Mouse (Mus musculus): ENCODE results near the gene Znrf4. TPM values are rescaled to one million over a fixed set of nuclear protein-coding genes. Genes with fewer than 3 reads are reported as not detected.

Gene Znrf4
- not detected for total RNA-seq (2023)

GRCm38 (mm10) chr17:56512310-56512709 is at the start of gene Znrf4:
Znrf4 (minus strand) TSS chr17:56512431.

DNA sequence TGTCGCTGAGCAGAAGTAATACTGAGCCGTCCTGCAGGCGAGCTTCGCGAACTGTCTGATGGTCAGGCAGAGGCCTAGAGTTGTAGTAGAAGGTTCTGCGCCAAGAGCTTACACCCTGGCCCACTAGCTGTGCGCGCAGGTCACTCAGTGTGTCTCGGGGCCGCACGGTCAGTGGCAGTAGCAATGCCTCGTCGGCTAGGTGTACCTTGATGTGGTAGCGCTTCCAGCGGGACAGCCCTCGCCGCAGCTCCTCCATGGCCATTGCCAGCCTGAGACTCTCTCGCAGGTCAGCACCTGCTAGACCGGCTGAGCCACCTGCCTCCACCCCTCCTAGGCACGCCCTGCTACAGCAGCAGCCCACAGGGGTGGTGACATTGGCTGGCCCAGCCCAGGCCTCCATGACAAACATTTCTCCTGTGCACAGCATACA is 41.9 kb upstream of the Znrf4 start, which contains the start of gene Gm20219:
Gene Gm20219, minus strand, starts transcription at position 266 of the 430 bp plus-strand sequence.

DNA sequence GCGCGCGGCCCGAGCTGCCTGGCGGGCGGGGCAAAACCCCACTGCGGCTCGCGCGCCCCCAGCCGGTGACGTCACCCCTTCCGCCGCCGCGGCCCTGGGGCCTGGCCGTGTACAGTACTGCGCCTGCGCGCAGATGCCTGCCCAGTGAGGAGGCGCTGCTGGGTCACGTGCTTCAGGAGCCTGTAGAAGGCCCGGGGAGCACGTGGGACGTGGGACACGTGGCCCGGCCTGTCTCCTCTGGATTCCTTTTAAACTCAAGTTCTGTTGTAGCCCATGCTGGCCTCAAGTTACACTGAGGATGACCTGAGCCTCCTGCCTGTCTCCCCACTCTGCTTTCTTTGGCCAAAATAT is 35.9 kb downstream of the Znrf4 start, which contains the start of gene Ptprs:
Gene Ptprs, minus strand, starts transcription at position 82 of the 351 bp plus-strand sequence.

Other genes with a start within 250 kb of the Znrf4 start
- gene Ticam1, start 235.6 kb downstream of the Znrf4 start, total RNA-seq (2023), result 10 to 100 TPM; 25.3 to 27.6 TPM
- 10 to 100 TPM; 16.4 to 18.5 TPM for gene Plin3, start 219.6 kb downstream of the Znrf4 start, total RNA-seq (2023)
- not detected for gene Arrdc5, start 212.1 kb downstream of the Znrf4 start, total RNA-seq (2023)
- 10 to 100 TPM in 1 of 2 experiments, 1 to 10 TPM in 1; 7.8 to 10.9 TPM for gene Uhrf1, start 209.1 kb downstream of the Znrf4 start, total RNA-seq (2023)
- gene Kdm4b, start 186.4 kb downstream of the Znrf4 start, total RNA-seq (2023), result 10 to 100 TPM; 70.4 to 70.5 TPM
- gene Ptprs, start 35.9 kb downstream of the Znrf4 start, total RNA-seq (2023), result 10 to 100 TPM; 15.0 to 15.7 TPM
- gene Gm20219, start 42.0 kb upstream of the Znrf4 start, total RNA-seq (2023), result 10 to 100 TPM; 12.4 to 13.1 TPM
- gene Safb2, start 72.2 kb upstream of the Znrf4 start, total RNA-seq (2023), result 100 to 1,000 TPM; 496 to 594 TPM
- 100 to 1,000 TPM; 265 to 320 TPM for gene Safb, start 72.4 kb upstream of the Znrf4 start, total RNA-seq (2023)
- gene 2410015M20Rik, start 97.3 kb upstream of the Znrf4 start, total RNA-seq (2023), result 100 to 1,000 TPM in 1 of 2 experiments, 10 to 100 TPM in 1; 91.5 to 106 TPM
- 1,000 to 10,000 TPM; 1,417 to 1,463 TPM for gene Rpl36, start 101.0 kb upstream of the Znrf4 start, total RNA-seq (2023)
- gene Lonp1, start 114.5 kb upstream of the Znrf4 start, total RNA-seq (2023), result 10 to 100 TPM; 51.5 to 54.6 TPM
- gene Catsperd, start 115.7 kb upstream of the Znrf4 start, total RNA-seq (2023), result under 1 TPM in 1 of 2 experiments, not detected in 1; 0.49 TPM
- 100 to 1,000 TPM; 108 to 112 TPM for gene Ranbp3, start 160.9 kb upstream of the Znrf4 start, total RNA-seq (2023)
- 10 to 100 TPM; 62.9 to 66.3 TPM for gene Ndufa11, start 205.3 kb upstream of the Znrf4 start, total RNA-seq (2023)
- 10 to 100 TPM; 11.7 to 14.8 TPM for gene Vmac, start 205.6 kb upstream of the Znrf4 start, total RNA-seq (2023)
- not detected for gene Nrtn, start 245.1 kb upstream of the Znrf4 start, total RNA-seq (2023)